Mouse (Mus musculus): ENCODE data around the gene Abhd16a. TPM values are rescaled to one million over a fixed set of nuclear protein-coding genes. Genes with fewer than 3 reads are reported as not detected.
"Not testable (repeated sequence)": the region's sequence is repeated elsewhere in the genome, so short reads cannot be mapped to it uniquely, and the experiment has no call there.

Abhd16a gene
- polyA plus RNA-seq, 1 experiment from 2014 or later, result 101 TPM

DNA sequence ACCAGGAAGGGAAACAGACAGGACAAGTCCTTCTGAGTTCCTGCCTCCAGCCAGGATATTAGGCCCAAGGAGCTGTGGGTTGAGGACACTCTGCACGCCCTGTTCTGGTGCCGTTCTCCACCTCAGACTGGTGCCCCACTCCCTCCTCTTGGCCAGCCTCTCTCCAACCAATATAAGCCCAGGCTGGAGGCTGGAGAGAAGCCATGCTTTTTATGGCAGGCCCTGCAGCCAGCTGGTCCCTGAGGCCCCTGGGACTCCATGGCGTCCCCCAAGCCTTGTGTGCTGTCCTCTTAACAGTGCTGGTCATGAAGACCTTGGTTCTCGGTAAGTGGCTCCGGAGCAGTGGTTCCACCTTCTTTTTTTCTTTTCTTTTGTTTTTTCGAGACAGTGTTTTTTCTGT is 19.0 kb downstream of the Abhd16a start, which contains the start of gene Ly6g5c:
TSS of gene Ly6g5c (plus strand) at position 183 of the 400 bp plus-strand sequence.
- Histone ChIP-seq H3K4me3 (no peak within 1 kb of the TSS), H3K9me3 (no peaks in the 10 kb centered on the region), H3K36me3 (peaks cover 13% of the 10 kb centered on the region), H3K4me2 (no peak within 1 kb of the TSS), H3K27ac (no peak within 1 kb of the TSS), H3K9ac (no peak within 1 kb of the TSS), H3K4me1 (peaks cover 7% of the 10 kb centered on the region; the same call in 1 of the 2 replicates), H3K27me3 (no peaks in the 10 kb centered on the region)
- WGBS, result 81% methylated on average over 6 of the region's 6 CpGs
- no peak for ATAC-seq (ENCODE audit: insufficient number of reproducible peaks, low FRiP score, low TSS enrichment, low read depth)

DNA sequence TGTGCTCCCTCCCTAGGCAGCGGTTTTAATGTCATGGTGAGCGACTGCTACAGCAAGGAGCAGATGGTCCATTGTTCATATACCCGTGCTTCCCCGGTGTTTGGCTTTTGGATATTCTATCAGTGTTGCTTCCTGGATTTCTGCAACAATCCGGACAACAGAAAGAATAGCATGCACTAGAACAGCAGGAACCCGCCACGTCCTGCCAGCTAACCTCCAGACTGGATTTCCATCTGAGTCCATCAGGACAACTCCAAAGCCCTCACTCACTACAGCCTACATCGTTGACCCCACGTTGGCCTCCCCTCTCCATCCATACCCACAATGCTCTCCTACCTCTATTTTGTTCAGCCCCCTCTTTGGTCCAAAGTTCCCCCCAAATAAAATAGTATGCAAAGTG is 22.7 kb downstream of the Abhd16a start:
- Histone ChIP-seq H3K36me3 (peaks cover 29% of the 10 kb centered on the region), H3K9me3 (no peaks in the 10 kb centered on the region), H3K27ac (no peak overlapping the region), H3K9ac (no peak overlapping the region), H3K27me3 (no peaks in the 10 kb centered on the region), H3K4me3 (no peak overlapping the region), H3K4me1 (no peaks in the 10 kb centered on the region), H3K4me2 (no peak overlapping the region)
- no peak for ATAC-seq (ENCODE audit: insufficient number of reproducible peaks, low FRiP score, low TSS enrichment, low read depth)
- WGBS, result 81% methylated on average over 9 of the region's 9 CpGs

DNA sequence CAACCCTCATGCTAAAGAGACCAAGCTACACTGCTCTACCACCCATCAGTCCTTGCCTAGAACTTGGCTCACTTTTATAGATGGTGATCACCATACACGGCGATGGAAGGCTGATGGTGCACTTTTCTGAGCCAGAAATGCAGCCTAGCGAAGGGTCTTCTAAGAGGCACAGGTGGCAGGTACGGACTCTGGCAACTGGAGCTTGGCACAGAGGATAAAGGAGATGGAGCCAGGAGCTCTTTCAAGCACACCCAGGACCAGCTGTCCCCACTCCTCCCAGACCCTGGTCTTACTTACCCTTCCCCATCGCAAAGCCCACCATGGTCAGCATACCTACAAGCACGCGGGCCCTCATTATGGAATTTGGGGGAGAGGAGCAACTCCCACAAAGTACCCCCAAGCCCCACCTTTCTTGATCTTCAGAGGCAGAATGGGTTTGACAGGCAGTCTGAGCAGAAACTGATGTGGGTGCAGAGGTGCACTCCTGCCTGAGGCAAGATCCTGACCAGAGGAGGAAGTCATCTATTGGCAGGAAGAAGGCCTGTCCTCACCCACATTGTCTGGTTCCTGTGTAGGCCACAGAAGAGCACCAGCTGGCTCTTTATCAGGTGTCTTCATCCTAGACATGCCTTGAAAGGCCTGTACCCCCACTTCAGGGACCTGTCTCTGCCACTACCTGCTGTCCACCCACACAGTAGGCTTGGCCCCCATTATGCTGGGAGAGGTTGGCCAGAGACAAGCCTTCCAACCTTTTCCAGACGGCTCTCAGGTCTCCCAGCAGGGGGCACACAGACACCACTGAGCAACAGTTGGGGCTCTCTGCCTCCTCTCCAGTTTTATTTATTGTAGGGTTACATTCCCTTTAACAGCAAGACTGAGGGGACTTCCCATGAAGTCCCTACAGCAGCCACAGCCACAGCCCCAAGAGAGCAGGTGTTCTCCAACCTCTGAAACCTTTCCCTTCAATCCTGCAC is 26.3 kb downstream of the Abhd16a start, which contains the start of gene Ly6g5b:
TSS of gene Ly6g5b (minus strand) at position 383 of the 974 bp plus-strand sequence.
- ATAC-seq (ENCODE audit: insufficient number of reproducible peaks, low FRiP score, low TSS enrichment, low read depth), result no peak
- Histone ChIP-seq H3K36me3 (peaks cover 55% of the 10 kb centered on the region), H3K27ac (no peak within 1 kb of the TSS), H3K4me2 (no peak within 1 kb of the TSS), H3K9me3 (no peaks in the 10 kb centered on the region), H3K9ac (no peak within 1 kb of the TSS), H3K27me3 (no peaks in the 10 kb centered on the region), H3K4me3 (no peak within 1 kb of the TSS), H3K4me1 (peaks cover 8% of the 10 kb centered on the region)
- 83% methylated on average over 8 of the region's 8 CpGs for WGBS

DNA sequence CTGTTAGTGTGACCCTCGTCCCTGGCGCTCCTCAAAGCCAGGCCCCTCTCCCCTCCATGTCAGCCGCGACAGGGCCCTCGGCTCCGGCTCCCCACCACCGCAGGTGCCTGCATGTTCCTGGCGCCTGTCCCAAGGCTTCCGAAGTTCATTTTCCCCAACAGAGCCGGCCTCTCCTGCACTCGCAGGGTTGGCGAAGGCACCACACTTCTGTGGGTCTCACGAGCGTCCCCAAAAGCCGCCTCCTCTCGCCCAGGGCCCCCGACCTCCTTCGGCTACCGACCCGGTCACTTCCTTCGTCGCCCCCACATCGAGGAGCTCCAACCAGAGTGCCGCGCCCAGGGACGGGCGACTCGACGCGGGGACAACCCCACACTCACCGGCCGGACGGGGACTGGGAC is 31.7 kb downstream of the Abhd16a start:
- ATAC-seq (ENCODE audit: insufficient number of reproducible peaks, low FRiP score, low TSS enrichment, low read depth), result no peak
- no peaks in the 10 kb centered on the region for H3K27me3 ChIP-seq
- peak overlapping the region; percentile 87 for H3K4me2 ChIP-seq
- under 1% methylated on average over 33 of the region's 33 CpGs for WGBS
- H3K4me3 ChIP-seq, result peak overlapping the region; percentile 87
- H3K27ac ChIP-seq, result peak overlapping the region; percentile 81
- no peaks in the 10 kb centered on the region for H3K9me3 ChIP-seq
- H3K9ac ChIP-seq, result peak overlapping the region; percentile 94
- H3K4me1 ChIP-seq, result peaks cover 29% of the 10 kb centered on the region
- H3K36me3 ChIP-seq, result peaks cover 49% of the 10 kb centered on the region

DNA sequence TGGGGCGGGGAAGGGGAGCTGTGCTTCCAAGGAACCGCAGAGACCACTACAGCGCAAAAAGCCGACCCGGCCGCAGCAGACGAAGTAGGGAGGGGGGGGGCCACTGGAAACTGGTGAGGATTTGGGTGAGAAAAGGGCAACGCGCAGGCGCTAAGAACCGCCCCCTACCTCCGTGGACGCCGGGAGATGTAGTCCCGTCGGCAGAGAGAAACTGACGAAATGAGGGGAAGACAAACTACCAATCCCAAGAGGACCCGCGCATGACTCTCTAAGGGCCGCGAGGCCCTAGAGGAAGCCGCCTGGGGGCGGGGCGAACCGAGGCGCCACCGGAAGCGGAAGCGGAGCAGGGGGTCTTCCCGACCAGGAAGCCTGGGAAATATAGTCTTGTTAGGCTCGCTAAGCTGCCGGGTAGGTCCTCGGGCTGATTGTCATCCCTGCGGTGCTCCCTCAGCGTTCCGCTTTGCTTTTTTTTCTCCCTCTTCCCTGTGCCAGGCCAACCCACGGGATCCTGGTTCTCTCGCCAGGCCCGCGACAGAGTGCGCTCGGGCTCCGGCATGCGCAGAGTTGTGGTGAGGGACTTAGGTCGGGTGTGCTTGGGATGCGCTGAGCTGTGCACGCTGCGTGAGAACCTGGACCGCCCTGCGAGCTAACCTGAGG is 32.2 kb downstream of the Abhd16a start, which contains the start of gene Gpank1:
TSS of gene Gpank1 (plus strand) at position 313 of the 657 bp plus-strand sequence.
- Histone ChIP-seq H3K9me3 (no peaks in the 10 kb centered on the region), H3K4me1 (peaks cover 30% of the 10 kb centered on the region), H3K4me2 (peak within 1 kb of the TSS; percentile 90), H3K9ac (peak within 1 kb of the TSS; percentile 94), H3K27me3 (no peaks in the 10 kb centered on the region), H3K4me3 (peak within 1 kb of the TSS; percentile 87), H3K36me3 (peaks cover 44% of the 10 kb centered on the region), H3K27ac (peak within 1 kb of the TSS; percentile 93)
- WGBS, result under 1% methylated on average over 50 of the region's 50 CpGs
- ATAC-seq (ENCODE audit: insufficient number of reproducible peaks, low FRiP score, low TSS enrichment, low read depth), result peak; percentile 96

DNA sequence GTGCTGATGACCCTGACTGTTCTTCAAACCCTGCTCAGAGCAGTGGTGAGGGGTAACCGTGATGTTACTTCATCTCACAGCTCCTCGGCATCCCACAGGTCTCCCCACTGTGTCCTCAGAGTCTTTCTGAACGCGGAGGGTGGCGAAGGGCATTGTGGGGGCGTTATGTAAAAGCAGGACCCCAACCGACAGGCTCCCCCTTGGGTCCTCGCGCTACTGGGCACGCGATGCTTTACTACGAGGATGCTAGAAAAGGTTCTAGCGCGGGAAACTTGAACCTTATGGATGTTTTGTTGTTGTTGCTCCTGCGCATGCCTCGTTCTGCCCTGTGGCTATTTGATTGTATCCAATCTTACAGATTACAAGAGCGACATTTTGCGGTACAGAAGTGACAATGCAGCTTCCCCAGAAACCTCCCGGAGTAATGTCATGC is 32.8 kb downstream of the Abhd16a start, which contains the start of gene Csnk2b:
TSS of gene Csnk2b (minus strand) at position 183 of the 433 bp plus-strand sequence.
- Histone ChIP-seq H3K9ac (peak within 1 kb of the TSS; percentile 94), H3K27ac (peak within 1 kb of the TSS; percentile 93), H3K4me2 (peak within 1 kb of the TSS; percentile 90), H3K4me1 (peaks cover 34% of the 10 kb centered on the region), H3K4me3 (peak within 1 kb of the TSS; percentile 87), H3K9me3 (no peaks in the 10 kb centered on the region), H3K27me3 (no peaks in the 10 kb centered on the region), H3K36me3 (peaks cover 39% of the 10 kb centered on the region)
- WGBS, result under 1% methylated on average over 19 of the region's 19 CpGs
- ATAC-seq (ENCODE audit: insufficient number of reproducible peaks, low FRiP score, low TSS enrichment, low read depth), result no peak

DNA sequence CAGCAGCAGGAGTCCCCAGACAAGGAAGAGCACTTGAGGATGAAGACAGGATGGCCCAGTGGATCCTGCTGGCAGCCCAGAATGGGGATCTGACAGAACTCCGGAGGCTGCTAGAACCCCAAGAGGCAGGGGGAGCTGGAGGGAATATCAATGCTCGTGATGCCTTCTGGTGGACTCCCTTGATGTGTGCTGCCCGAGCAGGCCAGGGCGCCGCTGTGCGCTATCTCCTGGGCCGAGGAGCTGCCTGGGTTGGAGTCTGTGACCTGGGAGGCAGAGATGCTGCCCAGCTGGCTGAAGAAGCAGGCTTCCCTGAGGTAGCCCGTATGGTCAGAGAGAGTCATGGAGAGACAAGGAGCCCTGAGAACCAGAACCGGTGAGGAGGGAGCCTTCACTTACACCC is 34.2 kb downstream of the Abhd16a start:
- H3K27me3 ChIP-seq; H3K4me3 ChIP-seq; H3K4me2 ChIP-seq; H3K9ac ChIP-seq; ATAC-seq (ENCODE audit: insufficient number of reproducible peaks, low FRiP score, low TSS enrichment, low read depth); H3K9me3 ChIP-seq; H3K27ac ChIP-seq: not testable (repeated sequence)
- Histone ChIP-seq H3K36me3 (peaks cover 29% of the 10 kb centered on the region), H3K4me1 (peaks cover 45% of the 10 kb centered on the region)
- WGBS, result 91% methylated on average over 9 of the region's 9 CpGs

DNA sequence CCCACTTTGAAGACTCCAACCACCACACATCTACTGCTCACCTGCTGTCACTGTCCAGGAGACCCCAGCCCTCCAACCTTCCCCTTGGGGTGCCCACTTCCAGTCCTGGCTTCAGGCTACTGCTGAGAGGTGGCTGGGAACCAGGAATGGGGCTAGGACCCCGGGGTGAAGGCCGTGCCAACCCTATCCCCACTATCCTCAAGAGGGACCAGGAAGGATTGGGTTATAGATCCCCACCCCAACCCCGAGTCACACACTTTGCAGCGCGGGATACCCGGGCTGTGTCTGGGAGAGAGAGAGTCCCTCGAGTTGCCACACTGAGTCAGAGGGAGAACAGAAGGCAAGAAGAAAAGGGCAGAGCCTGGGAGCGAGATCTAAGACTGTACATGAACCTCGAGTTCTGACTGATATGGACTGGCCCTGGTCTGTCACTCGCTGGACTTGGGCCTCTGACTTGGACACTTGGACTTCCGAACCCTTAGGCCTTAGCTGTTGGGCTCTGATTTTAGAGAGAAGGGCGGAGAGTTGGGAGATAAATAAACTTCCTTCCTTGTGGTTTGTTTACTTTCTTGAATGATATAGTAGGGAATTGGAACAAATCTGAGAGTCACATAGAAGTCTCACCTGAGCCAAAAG is 35.3 kb downstream of the Abhd16a start:
- H3K27me3 ChIP-seq; ATAC-seq (ENCODE audit: insufficient number of reproducible peaks, low FRiP score, low TSS enrichment, low read depth); H3K9ac ChIP-seq; H3K4me2 ChIP-seq; H3K9me3 ChIP-seq; H3K27ac ChIP-seq; H3K4me3 ChIP-seq: not testable (repeated sequence)
- Histone ChIP-seq H3K4me1 (peaks cover 52% of the 10 kb centered on the region), H3K36me3 (peaks cover 26% of the 10 kb centered on the region)
- 94% methylated on average over 12 of the region's 12 CpGs for WGBS

DNA sequence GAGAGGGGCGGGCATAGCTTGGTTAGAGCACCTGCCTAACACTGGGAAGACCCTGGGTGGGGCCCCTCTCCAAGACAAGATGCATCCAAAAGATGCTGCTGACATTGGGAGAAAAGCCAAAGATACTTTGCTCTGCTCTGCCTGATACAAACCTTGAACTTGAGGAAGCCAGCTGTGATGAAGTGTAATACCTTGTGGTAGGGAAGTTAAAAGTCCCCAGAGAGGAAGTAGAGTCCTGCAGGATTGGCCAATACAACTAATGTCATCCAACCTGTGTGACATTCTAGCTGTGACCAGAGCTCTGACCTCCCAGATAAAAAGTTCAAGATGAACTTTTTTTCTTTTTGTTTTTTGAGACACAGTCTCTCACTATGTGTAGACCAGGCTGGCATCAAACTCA is 36.0 kb downstream of the Abhd16a start:
- no peak overlapping the region for H3K9ac ChIP-seq
- H3K36me3 ChIP-seq, result peaks cover 27% of the 10 kb centered on the region
- ATAC-seq (ENCODE audit: insufficient number of reproducible peaks, low FRiP score, low TSS enrichment, low read depth), result no peak
- no peaks in the 10 kb centered on the region for H3K9me3 ChIP-seq
- peak overlapping the region; percentile 65 for H3K4me2 ChIP-seq
- H3K4me1 ChIP-seq, result peaks cover 47% of the 10 kb centered on the region
- whole genome bisulfite sequencing, result 93% methylated on average over 1 of the region's 1 CpGs
- H3K4me3 ChIP-seq, result no peak overlapping the region
- H3K27ac ChIP-seq, result peak overlapping the region; percentile 90; the same call in 1 of the 2 replicates
- no peaks in the 10 kb centered on the region for H3K27me3 ChIP-seq

DNA sequence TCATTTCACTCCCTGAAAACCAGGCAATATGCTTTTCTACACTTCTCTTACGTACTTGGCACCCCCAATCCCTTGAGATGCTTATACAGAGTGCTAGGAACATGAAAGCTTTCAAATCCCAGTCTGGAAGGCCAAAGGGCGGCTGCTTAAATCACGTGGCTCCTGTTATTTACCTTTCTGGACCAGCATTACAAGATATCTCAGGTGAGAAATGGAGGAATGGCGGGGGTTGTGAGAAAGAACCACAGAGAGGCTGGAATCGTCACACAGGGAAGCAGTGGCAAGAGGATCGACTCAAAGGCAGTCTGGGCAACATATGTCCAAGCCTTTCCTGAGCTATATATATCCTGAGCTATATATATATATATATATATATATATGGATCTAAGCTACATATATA is 36.5 kb downstream of the Abhd16a start:
- H3K4me2 ChIP-seq, result peak overlapping the region; percentile 65
- no peak for ATAC-seq (ENCODE audit: insufficient number of reproducible peaks, low FRiP score, low TSS enrichment, low read depth)
- peak overlapping the region; percentile 90 for H3K27ac ChIP-seq
- 0 out of 2 replicates have a peak overlapping the region, but pooled peaks have one; percentile 76 for H3K9ac ChIP-seq
- H3K9me3 ChIP-seq, result no peaks in the 10 kb centered on the region
- H3K4me3 ChIP-seq, result peak overlapping the region; percentile 67
- WGBS, result 26% methylated on average over 6 of the region's 6 CpGs
- no peaks in the 10 kb centered on the region for H3K27me3 ChIP-seq
- peaks cover 32% of the 10 kb centered on the region for H3K36me3 ChIP-seq
- peaks cover 42% of the 10 kb centered on the region for H3K4me1 ChIP-seq

DNA sequence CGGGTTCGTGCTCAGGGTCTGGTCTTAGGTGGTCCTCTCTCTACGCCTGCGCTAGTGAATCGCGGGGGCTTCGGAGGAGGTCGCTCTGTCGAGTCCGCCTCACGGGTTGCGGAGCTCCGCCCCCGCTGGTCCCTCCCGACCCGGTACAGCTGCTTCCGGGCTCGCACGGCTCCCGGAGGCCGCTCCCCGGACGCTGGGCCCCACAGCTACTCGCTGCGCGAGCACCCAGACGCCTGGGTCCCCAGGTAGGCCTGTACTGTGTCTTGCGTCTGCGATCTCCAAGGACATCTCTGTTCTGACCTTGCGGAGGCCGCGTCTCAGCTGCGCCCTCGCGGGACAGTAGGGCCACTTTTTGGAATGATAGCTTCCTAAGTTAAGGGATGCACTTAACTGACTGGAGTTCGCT is 37.1 kb downstream of the Abhd16a start, which contains the start of gene D17H6S53E:
TSS of gene D17H6S53E (plus strand) at position 168 of the 406 bp plus-strand sequence.
- WGBS, result under 1% methylated on average over 36 of the region's 36 CpGs
- Histone ChIP-seq H3K27me3 (no peaks in the 10 kb centered on the region), H3K4me3 (peak within 1 kb of the TSS; percentile 67), H3K4me1 (peaks cover 41% of the 10 kb centered on the region), H3K9me3 (no peaks in the 10 kb centered on the region), H3K9ac (peak within 1 kb of the TSS; percentile 76), H3K27ac (peak within 1 kb of the TSS; percentile 90), H3K36me3 (peaks cover 32% of the 10 kb centered on the region), H3K4me2 (peak within 1 kb of the TSS; percentile 65)
- peak; percentile 71 for ATAC-seq (ENCODE audit: insufficient number of reproducible peaks, low FRiP score, low TSS enrichment, low read depth)

Measured in limb, embryonic 15.5 days (tissue).